Mouse (Mus musculus): ENCODE results near the gene 4932438H23Rik.

DNA sequence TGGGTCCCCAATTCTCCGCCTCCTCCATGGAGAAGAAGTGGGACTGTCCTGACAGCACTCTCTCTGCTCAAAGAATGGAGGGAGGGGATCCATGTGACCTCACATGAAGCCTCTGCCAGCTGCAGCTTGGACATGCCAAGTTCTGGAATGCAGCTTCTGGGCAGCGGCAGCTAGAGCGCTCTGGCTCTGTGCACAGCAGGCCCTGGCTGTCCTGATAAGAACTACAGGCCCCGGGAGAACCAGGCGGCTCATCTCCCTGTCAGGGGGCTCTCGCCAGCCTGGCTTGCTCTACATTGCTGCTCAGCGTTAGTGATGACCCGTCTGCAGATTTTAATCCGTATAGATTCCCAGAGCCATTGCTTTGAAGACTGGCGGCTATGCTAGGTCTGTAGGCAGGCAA lies 44.6 kb upstream of the 4932438H23Rik start:
- TF ChIP-seq ZNF384 (IDR thresholded peaks at IDR 0.05; ENCODE audit: low read depth, low read length) (no peak), CHD2 (IDR thresholded peaks at IDR 0.05; ENCODE audit: low read depth, low read length) (no peak), HCFC1 (IDR thresholded peaks at IDR 0.05; ENCODE audit: borderline replicate concordance, insufficient read depth, low read length) (no peak)

All from ES-E14 (cell line).